ENCODE assay signal across 13 mouse cellular contexts in genomic region chr16:35271572-35271971, GRCm38 (mm10).
DNase-seq lines count a peak whose midpoint lies in the region; ATAC-seq and TF ChIP-seq lines count a peak whose summit lies in the region.
"Had no signal": no experiment of that assay in that cellular context is flagged by ENCODE, and none has a peak within 500 bp of the region (broad histone marks: within the 10 kb centered on the region; RNA-seq: fewer than 3 reads in every experiment).

No protein-coding gene starts in this region.

- no peaks in the 10 kb centered on the region; the same call in 1 of the 2 replicates for H3K4me1 ChIP-seq in hindbrain, postnatal 0 days (ENCODE audit: insufficient read depth, low read length)
- H3K4me1 ChIP-seq in hindbrain, embryonic 13.5 days (replicated peaks) = peaks cover 12% of the 10 kb centered on the region
- 0 out of 2 replicates have a peak, but pooled peaks cover 2% of the 10 kb centered on the region for H3K4me1 ChIP-seq in midbrain, embryonic 16.5 days (ENCODE audit: control insufficient read depth, insufficient read depth, low read length)
- H3K4me1 ChIP-seq in intestine, embryonic 16.5 days (ENCODE audit: control insufficient read depth, insufficient read depth, low read length) = no peaks in the 10 kb centered on the region

- ATAC-seq in hindbrain, postnatal 0 days = no peak
- ATAC-seq in hindbrain, embryonic 13.5 days (ENCODE audit: low FRiP score) = no peak
- 0 out of 2 replicates have a peak, but pooled peaks have one; percentile 10 for ATAC-seq in midbrain, embryonic 16.5 days
- ATAC-seq in intestine, embryonic 16.5 days = no peak
- ATAC-seq: CD4-positive, CD25-positive, alpha-beta regulatory T cell, adult 4 months had no signal

- no peak overlapping the region for H3K4me3 ChIP-seq in hindbrain, postnatal 0 days (ENCODE audit: low read length)
- no peak overlapping the region for H3K4me3 ChIP-seq in hindbrain, embryonic 13.5 days
- no peak overlapping the region for H3K4me3 ChIP-seq in midbrain, embryonic 16.5 days (ENCODE audit: low read depth, low read length)
- no peak overlapping the region for H3K4me3 ChIP-seq in intestine, embryonic 16.5 days (ENCODE audit: low read length)

- 44% methylated on average over 4 of the region's 4 CpGs for WGBS in hindbrain, postnatal 0 days
- 52% methylated on average over 4 of the region's 4 CpGs for WGBS in hindbrain, embryonic 13.5 days
- 44% methylated on average over 4 of the region's 4 CpGs for WGBS in midbrain, embryonic 16.5 days
- WGBS in intestine, embryonic 16.5 days = 52% methylated on average over 4 of the region's 4 CpGs

- H3K36me3 ChIP-seq in hindbrain, postnatal 0 days (ENCODE audit: insufficient read depth, low read length) = peaks cover 6% of the 10 kb centered on the region
- peaks cover 17% of the 10 kb centered on the region for H3K36me3 ChIP-seq in hindbrain, embryonic 13.5 days
- peaks cover 2% of the 10 kb centered on the region; the same call in 1 of the 2 replicates for H3K36me3 ChIP-seq in midbrain, embryonic 16.5 days (ENCODE audit: control insufficient read depth, insufficient read depth, low read length)
- no peaks in the 10 kb centered on the region for H3K36me3 ChIP-seq in intestine, embryonic 16.5 days (ENCODE audit: control insufficient read depth, insufficient read depth, low read length)

- peak; percentile 52 for TF ChIP-seq CTCF in hindbrain, postnatal 0 days (IDR thresholded peaks at IDR 0.05; ENCODE audit: low read depth)

- H3K9ac ChIP-seq in hindbrain, postnatal 0 days (replicated peaks; ENCODE audit: low read length) = no peak overlapping the region
- no peak overlapping the region for H3K9ac ChIP-seq in hindbrain, embryonic 13.5 days
- H3K9ac ChIP-seq in midbrain, embryonic 16.5 days (ENCODE audit: low read depth, low read length) = no peak overlapping the region
- H3K9ac ChIP-seq in intestine, embryonic 16.5 days (ENCODE audit: low read depth, low read length) = no peak overlapping the region

- H3K9me3 ChIP-seq in hindbrain, postnatal 0 days (ENCODE audit: low read length) = no peaks in the 10 kb centered on the region
- H3K9me3 ChIP-seq in hindbrain, embryonic 13.5 days = no peaks in the 10 kb centered on the region
- H3K9me3 ChIP-seq in midbrain, embryonic 16.5 days (replicated peaks; ENCODE audit: control insufficient read depth, low read length, poor library complexity, severe bottlenecking) = no peaks in the 10 kb centered on the region
- H3K9me3 ChIP-seq in intestine, embryonic 16.5 days (ENCODE audit: control insufficient read depth, low read length) = no peaks in the 10 kb centered on the region

- no peaks in the 10 kb centered on the region for H3K27me3 ChIP-seq in hindbrain, postnatal 0 days (ENCODE audit: insufficient read depth, low read length)
- 0 out of 2 replicates have a peak, but pooled peaks cover 8% of the 10 kb centered on the region for H3K27me3 ChIP-seq in hindbrain, embryonic 13.5 days
- H3K27me3 ChIP-seq in midbrain, embryonic 16.5 days (ENCODE audit: control insufficient read depth, insufficient read depth, low read depth, low read length) = no peaks in the 10 kb centered on the region
- no peaks in the 10 kb centered on the region for H3K27me3 ChIP-seq in intestine, embryonic 16.5 days (replicated peaks; ENCODE audit: control insufficient read depth, insufficient read depth, low read length)

- peak; percentile 46 for DNase-seq in hindbrain, postnatal 0 days (ENCODE audit: low spot score)
- peak; percentile 38 for DNase-seq in retina, embryonic 14.5 days (ENCODE audit: low spot score)
- no peak for DNase-seq in retina, postnatal 1 day
- DNase-seq in embryo, embryonic 11 days = peak; percentile 17
- no peak for DNase-seq in urinary bladder, postnatal 10 days (ENCODE audit: low spot score)
- DNase-seq: cerebellum, postnatal 36 days; heart, adult 11 months; kidney, postnatal 14 days; lung, adult 18-20 months had no signal

- H3K4me2 ChIP-seq in hindbrain, postnatal 0 days (ENCODE audit: low read depth, low read length) = no peak overlapping the region
- H3K4me2 ChIP-seq in hindbrain, embryonic 13.5 days = no peak overlapping the region
- H3K4me2 ChIP-seq in midbrain, embryonic 16.5 days (ENCODE audit: low read length) = no peak overlapping the region
- no peak overlapping the region for H3K4me2 ChIP-seq in intestine, embryonic 16.5 days (ENCODE audit: low read depth, low read length)

- H3K27ac ChIP-seq in hindbrain, postnatal 0 days = no peak overlapping the region
- H3K27ac ChIP-seq in hindbrain, embryonic 13.5 days = no peak overlapping the region
- no peak overlapping the region for H3K27ac ChIP-seq in midbrain, embryonic 16.5 days (ENCODE audit: low read length)
- no peak overlapping the region for H3K27ac ChIP-seq in intestine, embryonic 16.5 days (ENCODE audit: low read length)

Comparison
In these comparisons a context has a peak if more than half of its experiments do, and no peak if none do; other contexts are left out.
1. DNase-seq: peak in hindbrain, postnatal 0 days (single experiment), retina, embryonic 14.5 days (single experiment) and embryo, embryonic 11 days (single experiment); none in retina, postnatal 1 day (single experiment) and urinary bladder, postnatal 10 days (single experiment).